Mouse (Mus musculus) lung, postnatal 25 days (tissue): ENCODE measurements around the gene Acoxl.

ENCODE experiments used
- DNase-seq: peaks from one replicate; pipeline ENCODE4 v3.0.0; 2022; ENCODE audit warnings: low spot score

The Acoxl gene

GRCm38 (mm10) chr2:127838576-127838975 is at the start of gene Acoxl:
Gene Acoxl, plus strand, starts transcription at chr2:127838876.
- DNase-seq: peak; percentile 9

DNA sequence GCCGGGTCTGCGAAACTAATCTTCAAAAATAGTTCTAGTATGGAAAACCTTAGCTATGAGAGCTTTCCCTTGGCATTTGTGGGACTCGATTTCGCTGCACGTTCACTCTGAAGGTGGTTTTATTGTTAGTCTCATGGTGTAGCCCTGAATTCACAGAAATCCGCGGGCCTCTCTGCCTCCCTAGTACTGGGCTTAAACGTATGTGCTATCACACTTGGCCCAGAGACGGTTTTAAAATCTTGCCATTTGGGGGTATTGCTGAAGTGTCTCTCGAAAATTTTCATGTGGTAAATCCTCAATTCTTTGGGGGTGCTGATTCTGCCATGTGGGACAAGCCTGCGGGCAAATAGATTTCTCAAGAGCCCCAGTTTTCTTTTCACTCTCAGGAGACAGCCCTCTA is 49.5 kb upstream of the Acoxl start:
- no peak for DNase-seq

DNA sequence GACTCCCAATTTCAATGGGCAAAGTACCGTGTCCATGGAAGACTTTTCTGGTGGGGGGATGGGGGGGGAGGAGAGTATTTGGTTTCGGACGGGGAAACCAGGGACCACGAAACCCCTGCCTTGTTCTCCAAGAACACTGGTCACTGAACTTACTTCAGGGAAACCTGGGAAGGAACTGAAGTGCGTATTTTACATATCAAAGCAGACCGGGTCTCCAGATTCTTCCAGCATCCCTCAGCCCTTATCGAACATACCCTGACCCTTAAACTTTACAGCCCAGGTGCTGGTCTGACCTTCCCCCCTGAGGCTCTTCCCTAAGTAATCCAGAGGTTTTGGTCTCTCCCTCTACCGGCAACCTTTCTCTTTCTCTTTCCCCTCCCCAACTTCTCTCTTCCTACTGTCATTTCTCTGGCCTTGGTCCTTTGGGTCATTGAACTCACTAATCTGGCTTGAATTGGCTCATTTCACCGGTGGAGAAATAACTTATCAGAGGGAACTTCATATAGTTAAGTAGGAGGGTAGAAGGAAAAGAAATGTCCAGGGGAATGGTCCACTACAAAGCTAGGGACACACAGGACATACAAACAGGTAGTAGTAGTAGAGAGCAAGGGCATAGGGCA is 48.9 kb upstream of the Acoxl start:
- DNase-seq: no peak

GRCm38 (mm10) chr2:127791919-127792603 is 46.6 kb upstream of the Acoxl start, which contains the start of gene Mtln:
Gene Mtln, minus strand, starts transcription at chr2:127792488.
- DNase-seq: peak; percentile 89

DNA sequence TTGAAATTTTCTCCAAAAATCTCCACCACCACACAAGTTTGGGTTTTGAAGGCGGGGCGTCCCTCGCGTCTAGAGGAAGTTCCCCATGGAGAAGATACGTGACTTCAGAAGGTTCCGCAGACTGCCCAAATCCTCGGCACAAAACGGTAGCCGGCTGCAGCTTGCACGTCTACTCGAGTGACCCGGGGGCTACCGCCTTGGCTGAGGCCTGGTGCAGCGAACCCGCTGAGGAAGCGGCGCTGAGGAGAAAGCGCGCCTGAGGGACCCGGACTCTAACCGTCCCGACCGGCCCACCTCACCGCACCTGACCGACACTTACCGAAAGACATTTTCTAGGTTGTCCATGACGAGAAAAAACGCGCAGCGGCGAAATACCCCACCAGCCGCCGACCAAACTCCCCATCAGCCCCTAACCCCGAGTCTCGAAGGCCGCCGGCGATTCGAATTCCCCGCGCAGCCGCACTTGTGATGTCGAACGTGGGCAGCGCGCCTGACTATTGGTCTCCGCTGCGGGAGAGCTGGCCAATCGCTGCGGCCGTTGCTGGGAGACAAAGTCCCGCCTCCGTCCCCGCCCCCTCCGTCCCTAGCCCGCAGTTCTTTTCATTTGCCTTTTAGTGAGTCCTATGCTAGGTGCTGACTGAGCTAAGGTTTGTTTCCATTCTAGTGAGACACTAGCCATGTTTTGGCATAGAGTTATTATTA is 7.1 kb upstream of the Acoxl start, which contains the start of gene Bub1:
Gene Bub1, minus strand, starts transcription at position 465 of the 702 bp plus-strand sequence.
- DNase-seq: peak; percentile 92

- peak; percentile 57 for DNase-seq
Measured at GRCm38 (mm10) chr2:127832103-127832832, 6.4 kb upstream of the Acoxl start.

DNA sequence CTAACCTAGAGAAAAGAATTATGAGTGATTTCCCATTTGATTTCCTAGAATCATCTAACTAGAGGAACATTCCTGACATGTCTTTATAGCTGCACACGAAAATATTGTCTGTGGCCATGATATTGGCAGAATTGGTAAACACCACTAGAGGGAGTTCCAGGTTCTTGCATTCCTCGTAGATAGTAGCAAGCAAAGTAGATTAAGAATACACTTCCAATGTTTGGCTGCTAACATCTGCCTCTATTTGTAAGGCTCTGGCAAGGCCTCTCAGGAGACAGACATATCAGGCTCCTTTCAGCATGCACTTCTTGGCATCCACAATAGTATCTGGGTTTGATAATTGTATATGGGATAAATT is 5.9 kb upstream of the Acoxl start:
- peak; percentile 34 for DNase-seq

DNA sequence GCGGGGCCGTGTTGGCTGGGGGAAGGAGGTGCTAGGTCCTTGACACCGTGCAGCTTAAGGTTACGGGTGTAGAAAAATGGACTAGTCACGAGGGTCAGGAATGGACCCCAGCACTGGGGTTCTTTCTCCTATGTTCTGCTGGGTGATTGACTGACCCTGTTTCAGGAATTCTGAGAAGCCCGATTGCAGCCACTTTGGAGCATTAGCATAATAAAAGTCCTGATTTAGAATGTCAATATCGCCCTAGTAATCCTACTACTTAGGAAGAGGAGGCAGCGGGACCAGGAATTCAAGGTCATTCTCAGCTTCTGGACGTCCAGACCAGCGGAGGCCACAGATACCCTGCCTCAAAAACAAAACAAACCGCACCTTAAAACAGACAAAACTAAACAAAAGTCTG is 749 bp downstream of the Acoxl start:
- no peak for DNase-seq

- DNase-seq: no peak
Measured at GRCm38 (mm10) chr2:127841402-127841801, 2.7 kb downstream of the Acoxl start.

DNA sequence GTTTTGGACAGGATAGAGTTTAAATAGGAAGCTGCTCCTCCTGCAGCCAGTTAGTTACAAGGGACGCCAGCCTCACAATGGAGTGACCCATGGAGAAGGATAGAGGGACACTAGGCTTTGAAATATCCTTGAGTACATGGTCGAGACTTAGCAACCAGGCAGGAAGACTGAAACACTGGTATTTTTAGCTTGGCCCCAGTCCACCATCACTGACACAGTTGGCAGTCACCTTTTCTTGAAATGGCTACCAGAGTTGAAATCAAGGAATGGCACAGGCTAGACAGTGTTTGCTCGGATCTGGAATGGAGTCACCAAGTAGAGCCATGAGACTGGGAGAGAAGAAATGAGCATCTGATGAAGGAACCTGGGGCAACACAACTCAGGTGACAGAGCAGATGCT is 3.7 kb downstream of the Acoxl start:
- no peak for DNase-seq

- peak; percentile 12 for DNase-seq
Measured at GRCm38 (mm10) chr2:127845346-127845982, 6.8 kb downstream of the Acoxl start.

GRCm38 (mm10) chr2:127846008-127846407 is 7.3 kb downstream of the Acoxl start:
- DNase-seq: no peak

DNA sequence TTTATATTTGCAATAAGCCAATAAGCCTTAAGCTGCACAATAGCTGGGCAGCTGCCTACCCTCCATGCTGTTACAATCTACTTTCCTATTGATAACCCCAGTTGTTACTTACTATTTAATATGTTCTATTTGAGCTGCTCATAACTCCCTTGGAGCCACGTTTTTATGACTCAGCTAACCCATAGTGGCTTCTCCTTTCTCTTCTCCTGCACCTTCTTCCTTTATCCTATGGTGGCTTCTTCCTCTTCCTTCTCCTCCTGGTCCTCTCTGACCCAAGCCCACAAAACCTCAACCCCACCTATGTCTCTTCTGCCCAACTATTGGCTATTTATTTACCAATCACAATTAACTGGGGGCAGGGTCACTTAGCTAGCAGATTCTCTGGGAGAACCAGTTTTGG is 7.9 kb downstream of the Acoxl start:
- DNase-seq: no peak

DNA sequence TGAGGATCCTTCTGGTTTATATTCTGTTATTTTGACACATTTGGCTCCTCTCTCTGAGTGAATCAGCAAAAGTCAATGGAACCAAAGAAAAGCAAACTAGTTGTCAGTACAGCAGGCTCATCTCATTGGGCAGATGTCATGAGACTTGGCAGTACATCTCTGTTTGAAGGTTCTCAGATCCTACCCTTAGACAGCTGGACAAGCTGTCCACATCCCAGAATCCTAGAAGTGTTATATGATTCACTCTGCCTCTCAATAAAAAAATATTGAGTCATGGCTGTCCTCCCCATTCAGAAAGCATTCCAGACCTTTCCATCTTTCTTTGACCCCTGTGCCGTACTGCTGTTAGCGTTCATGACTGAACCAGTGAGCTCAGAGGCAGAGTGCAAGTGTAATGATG is 11.7 kb downstream of the Acoxl start:
- peak; percentile 47 for DNase-seq

GRCm38 (mm10) chr2:127854332-127854991 is 15.8 kb downstream of the Acoxl start:
- DNase-seq: peak; percentile 65

- DNase-seq: no peak
Measured at GRCm38 (mm10) chr2:127864381-127864780, 25.7 kb downstream of the Acoxl start.

- DNase-seq: no peak
Measured at GRCm38 (mm10) chr2:127881063-127881462, 42.4 kb downstream of the Acoxl start.

DNA sequence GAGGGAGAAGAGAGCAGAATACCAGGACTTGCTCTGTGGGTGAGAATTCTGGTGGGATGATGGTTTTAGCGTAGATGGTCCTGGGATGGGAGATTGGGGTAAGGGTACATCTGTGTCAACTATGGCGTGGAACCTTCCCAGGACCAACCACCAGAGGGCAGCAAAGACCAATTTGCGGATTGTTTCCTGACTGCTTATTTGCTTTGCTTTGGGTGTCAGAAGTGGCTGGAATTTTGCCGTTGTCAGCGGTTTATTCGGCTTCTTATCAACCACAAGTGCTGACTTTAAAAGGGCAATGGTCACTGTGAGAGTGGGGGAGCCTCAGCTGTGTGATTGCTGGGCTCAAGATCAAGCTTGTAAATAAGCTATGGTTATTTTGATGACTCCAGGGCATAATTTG is 50.8 kb downstream of the Acoxl start:
- DNase-seq: peak; percentile 88

DNA sequence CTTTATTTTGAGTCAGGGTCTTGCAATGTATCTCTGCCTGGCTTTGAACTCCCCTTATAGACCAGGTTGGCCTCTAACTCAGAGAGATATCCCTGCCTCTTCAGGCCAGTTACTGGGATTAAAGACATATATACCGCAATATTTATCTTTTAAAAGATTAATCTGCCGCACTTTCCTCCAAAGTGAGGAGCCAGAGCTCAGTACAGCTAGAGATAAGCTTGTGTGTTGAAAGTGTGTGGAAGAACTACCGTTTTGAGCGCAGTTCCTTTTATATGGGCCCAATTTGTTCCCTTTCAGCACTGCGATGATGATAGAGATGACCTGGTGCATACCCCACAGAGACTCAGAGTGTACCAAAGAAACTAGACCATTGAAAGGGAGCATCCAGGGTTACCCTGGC is 51.3 kb downstream of the Acoxl start:
- no peak for DNase-seq

GRCm38 (mm10) chr2:127890526-127890925 is 51.9 kb downstream of the Acoxl start:
- peak; percentile 86 for DNase-seq

DNA sequence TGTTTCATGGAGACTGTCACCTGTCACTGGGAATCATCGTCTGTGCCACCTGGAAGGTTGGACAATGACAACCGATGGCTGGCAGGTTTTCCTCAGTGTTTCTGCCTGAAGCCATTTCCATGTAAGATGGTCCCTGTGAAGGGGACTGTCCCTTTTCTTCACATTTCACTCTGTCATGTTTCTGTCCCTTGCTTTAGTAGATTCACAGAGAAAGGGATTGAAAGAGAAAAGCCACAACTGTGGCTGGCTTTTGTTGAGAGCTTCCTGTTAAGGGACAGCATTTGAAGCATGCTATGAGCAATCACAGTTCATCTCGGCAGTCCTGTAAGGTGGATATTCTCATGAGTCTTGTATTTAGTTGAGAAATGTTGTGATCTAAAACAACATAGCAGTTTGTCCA is 52.4 kb downstream of the Acoxl start:
- DNase-seq: no peak
